Mouse (Mus musculus) neural tube, embryonic 12.5 days (tissue): Measurements from ENCODE around the gene Rfx6. TPM values are rescaled to one million over a fixed set of nuclear protein-coding genes. Genes with fewer than 3 reads are reported as not detected.

ENCODE experiments used
- ATAC-seq: fragments of 200-750 bp; cut with Nextera tagmentation; 2 replicates; pipeline ENCODE4 v1.8.0; 2017; ENCODE audit warnings: low read depth, mild to moderate bottlenecking, moderate TSS enrichment, moderate library complexity; ENCODE audit not compliant: low FRiP score
- H3K27ac ChIP-seq: fragments of 300-500 bp; sonication (generic); 2 replicates; pipeline ENCODE4 v1.5.1; 2016
- H3K27me3 ChIP-seq: fragments of 300-500 bp; sonication (generic); replicated peaks from 2 replicates; pipeline ENCODE4 v1.6.1; 2016; ENCODE audit warnings: mild to moderate bottlenecking
- H3K36me3 ChIP-seq: fragments of 300-500 bp; sonication (generic); 2 replicates; pipeline ENCODE4 v1.6.1; 2016; ENCODE audit warnings: mild to moderate bottlenecking
- H3K4me1 ChIP-seq: fragments of 300-500 bp; sonication (generic); 2 replicates; pipeline ENCODE4 v1.6.1; 2016
- H3K4me2 ChIP-seq: fragments of 300-500 bp; sonication (generic); replicated peaks from 2 replicates; pipeline ENCODE4 v1.6.1; 2016; ENCODE audit warnings: mild to moderate bottlenecking
- H3K4me3 ChIP-seq: fragments of 300-500 bp; sonication (generic); 2 replicates; pipeline ENCODE4 v1.5.1; 2016
- H3K9ac ChIP-seq: fragments of 300-500 bp; sonication (generic); 2 replicates; pipeline ENCODE4 v1.6.1; 2016; ENCODE audit warnings: mild to moderate bottlenecking
- H3K9me3 ChIP-seq: fragments of 300-500 bp; sonication (generic); 2 replicates; pipeline ENCODE4 v1.6.1; 2016; ENCODE audit warnings: mild to moderate bottlenecking
- WGBS: fragments of 180-500 bp; shearing (Covaris S2); methylation state at CpG from one replicate; pipeline ENCODE4 v1.1.7; 2016; 5-methylcytosine and 5-hydroxymethylcytosine counted together
- polyA plus RNA-seq: library from polyadenylated mRNA; unstranded; fragments of >200 nt; fragmentation: Nextera tagmentation; extraction: Ambion mirVana; gene quantifications from 2 replicates; pipeline ENCODE4 v1.2.1, GENCODE M21; 2016

The Rfx6 gene
- polyA plus RNA-seq, 1 experiment from 2014 or later: 0.22 TPM

GRCm38 (mm10) chr10:51769252-51769651, 91.7 kb downstream of the Rfx6 start:
- no peak for ATAC-seq
- 85% methylated on average over 7 of the region's 7 CpGs for WGBS
- H3K9me3 ChIP-seq: no peaks in the 10 kb centered on the region
- no peak overlapping the region for H3K27ac ChIP-seq
- no peaks in the 10 kb centered on the region for H3K4me1 ChIP-seq
- no peaks in the 10 kb centered on the region for H3K36me3 ChIP-seq
- no peaks in the 10 kb centered on the region for H3K27me3 ChIP-seq
- H3K4me2 ChIP-seq: no peak overlapping the region
- no peak overlapping the region for H3K9ac ChIP-seq
- no peak overlapping the region for H3K4me3 ChIP-seq

GRCm38 (mm10) chr10:51779648-51780047, 102.1 kb downstream of the Rfx6 start:
- ATAC-seq: no peak
- Histone ChIP-seq H3K36me3 (no peaks in the 10 kb centered on the region), H3K4me2 (no peak overlapping the region), H3K9ac (no peak overlapping the region), H3K27me3 (no peaks in the 10 kb centered on the region), H3K27ac (no peak overlapping the region), H3K4me3 (no peak overlapping the region), H3K9me3 (no peaks in the 10 kb centered on the region), H3K4me1 (no peaks in the 10 kb centered on the region)
- 73% methylated on average over 2 of the region's 2 CpGs for WGBS

Other genes with a start within 250 kb of the Rfx6 start
- not detected in 2 replicates for gene Gm49339, start 197.1 kb upstream of the Rfx6 start, polyA plus RNA-seq
- 0.28 TPM in 1 of 2 replicates, not detected in the other for gene Lilr4b, start 197.1 kb upstream of the Rfx6 start, polyA plus RNA-seq
- gene Lilrb4a, start 186.8 kb upstream of the Rfx6 start, polyA plus RNA-seq: 1.5 and 1.8 TPM in 2 replicates
- gene Fam162b, start 87.2 kb upstream of the Rfx6 start, polyA plus RNA-seq: 0.65 and 1.2 TPM in 2 replicates
- not detected in 2 replicates for gene Gprc6a, start 46.3 kb upstream of the Rfx6 start, polyA plus RNA-seq